Mouse (Mus musculus) neural tube, embryonic 14.5 days (tissue): ENCODE data around the gene Ano5. TPM values are rescaled to one million over a fixed set of nuclear protein-coding genes. Genes with fewer than 3 reads are reported as not detected.

ENCODE experiments used
- polyA plus RNA-seq: library from polyadenylated mRNA; unstranded; fragments of >200 nt; fragmentation: Nextera tagmentation; extraction: Ambion mirVana; gene quantifications from 2 replicates; pipeline ENCODE4 v1.2.1, GENCODE M21; 2014

Gene Ano5
- polyA plus RNA-seq, 1 experiment from 2014 or later: 1.7 TPM

Other genes starting within 250 kb of the Ano5 start
- 120 and 139 TPM in 2 replicates for gene Slc17a6, start 111.0 kb downstream of the Ano5 start, polyA plus RNA-seq